Mouse (Mus musculus): ENCODE measurements around the gene Ppp1r14a. TPM values are rescaled to one million over a fixed set of nuclear protein-coding genes. Genes with fewer than 3 reads are reported as not detected.

Gene Ppp1r14a
- polyA plus RNA-seq, 1 experiment from 2014 or later: 3.9 TPM

DNA sequence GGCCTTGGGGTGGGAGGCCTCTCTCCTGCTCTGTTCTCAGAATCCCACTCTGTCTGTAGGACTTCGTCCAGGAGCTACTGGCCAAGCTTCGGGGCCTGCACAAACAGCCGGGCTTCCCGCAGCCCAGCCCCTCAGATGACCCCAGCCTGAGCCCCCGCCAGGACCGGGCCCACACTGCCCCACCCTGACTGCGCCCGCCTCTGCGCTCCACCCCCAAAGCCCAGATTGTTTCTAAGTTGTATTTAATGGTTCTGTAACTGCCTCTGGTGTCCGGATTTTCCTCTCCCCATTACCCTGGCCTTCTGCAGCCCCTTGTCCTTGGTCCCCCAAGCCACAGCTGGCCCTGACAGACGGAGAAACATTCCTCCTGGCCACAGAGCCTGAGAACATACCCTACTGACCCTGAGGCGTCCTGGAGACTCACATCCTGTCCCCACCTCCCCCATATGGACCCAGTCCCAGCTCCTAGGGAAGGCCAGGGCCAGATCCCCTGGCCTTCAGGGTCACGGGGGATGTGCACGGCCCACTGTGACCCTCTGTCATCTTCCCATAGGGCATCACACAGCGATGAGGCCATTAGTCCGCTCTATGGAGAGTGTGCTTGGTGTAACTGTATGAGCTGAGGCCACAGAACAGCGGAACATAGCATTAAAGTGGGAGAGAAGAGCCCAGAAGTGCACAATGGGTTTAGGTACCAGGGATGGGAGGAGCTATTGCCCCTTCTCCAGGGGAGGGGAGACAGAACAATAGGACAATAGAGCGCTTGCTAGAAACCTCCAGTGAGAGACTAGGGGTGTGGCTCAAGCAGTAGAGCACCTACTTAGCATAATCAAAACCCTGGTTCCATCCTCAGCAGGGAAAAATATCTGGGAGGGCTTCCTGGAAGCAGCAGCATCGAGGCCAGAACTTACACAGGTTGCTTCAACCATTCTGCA lies 4.3 kb downstream of the Ppp1r14a start:
- Histone ChIP-seq H3K4me1 (ENCODE audit: control insufficient read depth, insufficient read depth, low read length) (peaks cover 11% of the 10 kb centered on the region; the same call in 1 of the 2 replicates), H3K4me3 (replicated peaks; ENCODE audit: low read depth, low read length) (no peak overlapping the region), H3K9me3 (ENCODE audit: control insufficient read depth, low read length) (no peaks in the 10 kb centered on the region), H3K36me3 (ENCODE audit: control insufficient read depth, insufficient read depth, low read length) (no peaks in the 10 kb centered on the region), H3K27me3 (ENCODE audit: control insufficient read depth, insufficient read depth, low read length) (no peaks in the 10 kb centered on the region), H3K4me2 (ENCODE audit: low read length) (no peak overlapping the region), H3K27ac (replicated peaks; ENCODE audit: low read depth, low read length) (peak overlapping the region; percentile 49; the same call in 1 of the 2 replicates), H3K9ac (replicated peaks; ENCODE audit: low read length) (no peak overlapping the region)
- 26% methylated on average over 19 of the region's 19 CpGs for WGBS
- DNase-seq (no peak), ATAC-seq (ENCODE audit: low FRiP score, low TSS enrichment) (no peak)

DNA sequence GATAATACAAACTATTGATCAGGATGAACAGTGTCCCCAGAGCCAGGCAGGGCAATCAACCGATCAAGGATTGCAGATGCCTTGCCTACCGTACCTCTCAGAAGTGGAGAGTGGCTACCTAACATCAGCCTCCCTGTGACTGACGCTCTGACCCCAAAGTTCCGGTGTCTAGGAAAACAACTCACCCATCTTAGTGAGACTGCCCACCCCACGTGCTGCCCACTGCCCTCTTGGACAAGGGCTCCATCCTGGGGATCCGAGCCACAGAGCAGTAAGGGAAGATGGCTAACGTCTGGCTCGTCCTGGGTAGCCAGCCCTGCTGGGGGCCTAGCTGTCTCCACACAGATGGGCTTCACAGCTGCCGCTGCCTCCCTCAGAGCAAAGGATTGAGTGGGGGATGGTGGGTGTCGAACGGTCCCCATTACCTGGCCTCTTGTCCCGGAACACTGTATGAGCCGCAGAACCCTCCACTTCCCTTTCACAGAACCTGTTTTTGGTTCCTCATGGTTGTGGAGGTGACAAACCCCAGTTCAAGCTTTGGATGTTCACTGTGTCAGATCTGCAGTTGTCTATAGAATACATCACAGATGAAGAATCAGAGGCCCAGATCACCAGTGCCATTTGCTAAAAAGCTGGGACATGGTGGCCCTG lies 5.1 kb downstream of the Ppp1r14a start:
- Histone ChIP-seq H3K27ac (replicated peaks; ENCODE audit: low read depth, low read length) (no peak overlapping the region), H3K4me3 (replicated peaks; ENCODE audit: low read depth, low read length) (no peak overlapping the region), H3K27me3 (ENCODE audit: control insufficient read depth, insufficient read depth, low read length) (no peaks in the 10 kb centered on the region), H3K4me2 (ENCODE audit: low read length) (no peak overlapping the region), H3K9me3 (ENCODE audit: control insufficient read depth, low read length) (no peaks in the 10 kb centered on the region), H3K9ac (replicated peaks; ENCODE audit: low read length) (no peak overlapping the region), H3K4me1 (ENCODE audit: control insufficient read depth, insufficient read depth, low read length) (peaks cover 7% of the 10 kb centered on the region; the same call in 1 of the 2 replicates), H3K36me3 (ENCODE audit: control insufficient read depth, insufficient read depth, low read length) (no peaks in the 10 kb centered on the region)
- no peak for DNase-seq
- 62% methylated on average over 13 of the region's 13 CpGs for WGBS
- no peak for ATAC-seq (ENCODE audit: low FRiP score, low TSS enrichment)

DNA sequence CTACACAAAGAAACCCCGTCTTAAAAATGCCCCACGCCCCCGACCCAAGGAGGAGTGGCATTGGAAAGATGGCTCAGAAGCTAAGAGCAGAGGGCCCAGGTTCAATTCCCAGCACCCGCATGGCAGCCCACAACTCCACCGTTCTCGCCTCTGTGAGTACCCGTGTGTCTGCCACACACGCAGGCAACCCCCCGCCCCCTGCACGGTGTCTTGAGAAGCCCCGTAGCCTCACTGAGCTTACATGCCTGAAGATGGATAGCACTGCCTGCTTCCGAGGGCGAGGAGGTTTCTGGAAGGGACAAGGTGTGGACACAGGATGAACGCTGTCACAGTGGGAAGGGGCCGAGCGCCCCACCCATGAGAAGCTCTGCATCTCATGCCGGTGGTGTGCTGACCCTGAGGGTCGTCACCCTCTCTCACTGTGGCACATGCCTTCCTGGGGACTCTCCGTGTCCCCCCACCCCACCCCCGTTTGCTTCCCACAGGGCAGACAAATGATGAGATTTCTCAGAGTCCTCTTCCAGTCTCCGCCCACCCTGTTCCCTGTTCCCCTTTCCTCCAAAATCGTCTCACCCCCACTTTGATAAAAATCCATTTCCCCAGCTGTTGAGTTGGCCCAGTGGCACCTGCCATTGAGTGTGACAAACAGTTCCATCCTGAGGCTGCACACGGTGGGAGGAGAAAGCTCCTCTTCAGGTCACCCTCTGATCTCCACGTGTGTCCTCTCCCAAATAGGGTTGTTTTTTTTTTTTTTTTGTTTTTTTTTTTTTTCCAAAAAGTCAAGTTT lies 6.9 kb downstream of the Ppp1r14a start:
- ATAC-seq (ENCODE audit: low FRiP score, low TSS enrichment) (no peak), DNase-seq (no peak)
- Histone ChIP-seq H3K27ac (replicated peaks; ENCODE audit: low read depth, low read length) (no peak overlapping the region), H3K4me1 (ENCODE audit: control insufficient read depth, insufficient read depth, low read length) (peaks cover 7% of the 10 kb centered on the region; the same call in 1 of the 2 replicates), H3K4me2 (ENCODE audit: low read length) (no peak overlapping the region), H3K9me3 (ENCODE audit: control insufficient read depth, low read length) (no peaks in the 10 kb centered on the region), H3K4me3 (replicated peaks; ENCODE audit: low read depth, low read length) (no peak overlapping the region), H3K9ac (replicated peaks; ENCODE audit: low read length) (no peak overlapping the region), H3K36me3 (ENCODE audit: control insufficient read depth, insufficient read depth, low read length) (no peaks in the 10 kb centered on the region), H3K27me3 (ENCODE audit: control insufficient read depth, insufficient read depth, low read length) (no peaks in the 10 kb centered on the region)
- 86% methylated on average over 24 of the region's 24 CpGs for WGBS

DNA sequence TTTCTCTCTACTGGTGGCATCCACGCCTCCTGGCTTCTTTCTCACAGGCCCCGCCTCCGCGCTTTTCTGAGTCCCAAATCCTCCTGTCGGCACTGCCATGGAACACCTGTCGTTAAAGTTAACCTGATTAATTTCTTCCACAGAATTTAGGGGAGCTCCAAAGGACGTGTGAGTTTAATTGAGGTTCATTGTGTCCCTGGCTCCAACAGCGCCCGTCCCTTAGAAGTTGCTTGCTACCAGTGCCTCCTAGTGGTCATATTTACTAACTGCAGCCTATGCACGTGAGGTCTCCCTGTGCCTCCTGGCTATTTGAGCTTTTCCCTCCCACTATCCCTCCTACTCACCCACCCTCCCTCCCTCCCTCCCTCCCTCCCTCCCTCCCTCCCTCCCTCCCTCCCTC lies 7.9 kb downstream of the Ppp1r14a start:
- Histone ChIP-seq H3K36me3 (ENCODE audit: control insufficient read depth, insufficient read depth, low read length) (no peaks in the 10 kb centered on the region), H3K9me3 (ENCODE audit: control insufficient read depth, low read length) (no peaks in the 10 kb centered on the region), H3K4me2 (ENCODE audit: low read length) (no peak overlapping the region), H3K27me3 (ENCODE audit: control insufficient read depth, insufficient read depth, low read length) (no peaks in the 10 kb centered on the region), H3K4me3 (replicated peaks; ENCODE audit: low read depth, low read length) (no peak overlapping the region), H3K27ac (replicated peaks; ENCODE audit: low read depth, low read length) (no peak overlapping the region), H3K4me1 (ENCODE audit: control insufficient read depth, insufficient read depth, low read length) (peaks cover 9% of the 10 kb centered on the region; the same call in 1 of the 2 replicates), H3K9ac (replicated peaks; ENCODE audit: low read length) (no peak overlapping the region)
- ATAC-seq (ENCODE audit: low FRiP score, low TSS enrichment) (no peak), DNase-seq (peak; percentile 86)
- WGBS: 14% methylated on average over 10 of the region's 10 CpGs

DNA sequence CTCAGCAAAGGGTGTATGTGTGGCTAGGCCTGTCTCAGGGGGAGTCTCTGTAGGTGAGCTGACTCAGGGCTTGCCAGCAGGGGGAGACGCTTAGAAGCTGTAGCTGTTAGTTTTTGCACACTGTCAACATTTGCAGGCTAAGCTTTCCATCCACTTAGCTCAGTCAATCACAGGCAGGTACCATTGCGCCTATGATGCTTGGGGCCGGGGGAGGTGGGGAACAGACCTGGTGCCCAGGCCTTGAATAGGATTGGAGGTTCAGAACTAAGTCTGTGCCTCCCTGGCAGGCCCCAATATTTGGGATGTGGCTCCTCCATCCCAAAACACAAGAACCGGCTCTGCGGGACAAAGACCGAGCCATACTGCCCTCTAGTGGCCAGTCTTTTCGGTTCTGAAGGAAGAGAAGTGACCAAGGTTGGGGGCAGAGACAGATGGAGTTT lies 12.0 kb downstream of the Ppp1r14a start:
- Histone ChIP-seq H3K9ac (replicated peaks; ENCODE audit: low read length) (no peak overlapping the region), H3K4me2 (ENCODE audit: low read length) (peak overlapping the region; percentile 39), H3K9me3 (ENCODE audit: control insufficient read depth, low read length) (no peaks in the 10 kb centered on the region), H3K27me3 (ENCODE audit: control insufficient read depth, insufficient read depth, low read length) (no peaks in the 10 kb centered on the region), H3K27ac (replicated peaks; ENCODE audit: low read depth, low read length) (peak overlapping the region; percentile 58; the same call in 1 of the 2 replicates), H3K4me3 (replicated peaks; ENCODE audit: low read depth, low read length) (no peak overlapping the region), H3K36me3 (ENCODE audit: control insufficient read depth, insufficient read depth, low read length) (no peaks in the 10 kb centered on the region), H3K4me1 (ENCODE audit: control insufficient read depth, insufficient read depth, low read length) (peaks cover 19% of the 10 kb centered on the region)
- no peak for ATAC-seq (ENCODE audit: low FRiP score, low TSS enrichment)
- WGBS: 0% methylated on average over 7 of the region's 7 CpGs
- peak; percentile 91 for DNase-seq

DNA sequence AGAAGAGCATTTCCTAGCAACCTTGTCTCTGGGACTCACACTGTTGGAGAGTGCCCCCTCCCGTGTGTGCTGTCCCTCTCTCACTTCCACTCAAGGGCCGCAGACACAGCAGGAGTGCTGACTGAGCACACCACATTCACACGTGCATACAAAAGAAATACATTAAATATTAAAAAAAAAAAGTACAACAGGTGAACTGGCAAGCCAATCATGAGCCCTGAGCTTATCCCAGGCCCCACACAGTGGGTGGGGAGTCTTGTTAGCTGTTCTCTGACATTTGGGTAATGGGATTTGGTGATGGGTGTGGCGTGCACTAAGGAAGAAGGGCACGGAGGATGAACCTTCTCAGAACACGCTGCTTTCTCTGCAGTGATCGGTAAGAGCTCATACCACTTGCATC lies 13.5 kb downstream of the Ppp1r14a start:
- no peak overlapping the region for H3K9ac ChIP-seq (replicated peaks; ENCODE audit: low read length)
- ATAC-seq (ENCODE audit: low FRiP score, low TSS enrichment): no peak
- H3K9me3 ChIP-seq (ENCODE audit: control insufficient read depth, low read length): no peaks in the 10 kb centered on the region
- peaks cover 32% of the 10 kb centered on the region for H3K4me1 ChIP-seq (ENCODE audit: control insufficient read depth, insufficient read depth, low read length)
- 56% methylated on average over 7 of the region's 7 CpGs for WGBS
- no peak overlapping the region for H3K27ac ChIP-seq (replicated peaks; ENCODE audit: low read depth, low read length)
- H3K36me3 ChIP-seq (ENCODE audit: control insufficient read depth, insufficient read depth, low read length): no peaks in the 10 kb centered on the region
- no peak overlapping the region for H3K4me2 ChIP-seq (ENCODE audit: low read length)
- no peak for DNase-seq
- no peaks in the 10 kb centered on the region for H3K27me3 ChIP-seq (ENCODE audit: control insufficient read depth, insufficient read depth, low read length)
- no peak overlapping the region for H3K4me3 ChIP-seq (replicated peaks; ENCODE audit: low read depth, low read length)

DNA sequence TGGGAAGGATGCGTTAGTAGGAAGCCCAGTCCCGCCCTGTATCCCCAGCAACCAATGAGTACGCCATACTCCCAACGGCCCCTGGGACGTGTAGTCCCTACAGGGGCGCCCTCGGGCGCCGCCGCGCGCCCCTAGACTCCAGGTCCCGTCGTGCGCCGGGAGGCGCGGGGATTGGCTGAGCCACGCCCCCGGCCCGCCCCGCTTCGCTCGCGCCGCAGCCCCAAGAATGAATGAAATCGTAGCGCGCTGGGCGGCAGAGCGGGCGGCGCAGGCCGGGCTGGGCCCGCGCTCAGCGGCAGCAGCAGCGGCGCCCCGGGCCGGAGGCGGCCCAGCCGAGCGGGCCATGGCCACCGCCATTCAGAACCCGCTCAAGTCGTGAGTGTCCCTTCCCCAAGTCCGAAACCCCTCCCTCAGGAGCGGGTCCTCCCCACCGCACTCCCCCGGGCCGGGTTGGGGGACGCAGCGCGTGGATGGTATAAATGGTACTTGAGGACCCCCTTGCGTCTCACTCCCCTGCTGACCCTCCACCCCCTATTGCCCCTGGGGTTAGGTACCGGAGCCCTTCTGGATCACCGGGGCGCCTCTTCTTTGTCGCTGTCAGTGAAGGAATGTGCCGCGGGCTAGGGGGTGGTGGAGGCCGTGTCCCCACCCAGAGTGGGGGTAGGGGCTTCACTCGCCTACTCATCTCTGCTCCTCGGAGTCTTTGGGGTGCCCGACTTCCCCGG lies 14.8 kb downstream of the Ppp1r14a start, which contains the start of gene Dpf1:
TSS of gene Dpf1 (plus strand) at position 214 of the 725 bp plus-strand sequence.
- ATAC-seq (ENCODE audit: low FRiP score, low TSS enrichment): peak; percentile 77
- peak; percentile 97 for DNase-seq
- Histone ChIP-seq H3K9ac (replicated peaks; ENCODE audit: low read length) (peak within 1 kb of the TSS; percentile 84), H3K27me3 (ENCODE audit: control insufficient read depth, insufficient read depth, low read length) (no peaks in the 10 kb centered on the region), H3K4me3 (replicated peaks; ENCODE audit: low read depth, low read length) (peak within 1 kb of the TSS; percentile 84), H3K9me3 (ENCODE audit: control insufficient read depth, low read length) (no peaks in the 10 kb centered on the region), H3K4me2 (ENCODE audit: low read length) (peak within 1 kb of the TSS; percentile 82), H3K36me3 (ENCODE audit: control insufficient read depth, insufficient read depth, low read length) (no peaks in the 10 kb centered on the region), H3K4me1 (ENCODE audit: control insufficient read depth, insufficient read depth, low read length) (peaks cover 34% of the 10 kb centered on the region), H3K27ac (replicated peaks; ENCODE audit: low read depth, low read length) (peak within 1 kb of the TSS; percentile 93)
- under 1% methylated on average over 67 of the region's 67 CpGs for WGBS

All from midbrain, embryonic 14.5 days (tissue).